Mouse (Mus musculus) small intestine, adult 2 months (tissue): ENCODE measurements around the gene Enthd1. TPM values are rescaled to one million over a fixed set of nuclear protein-coding genes. Genes with fewer than 3 reads are reported as not detected.

ENCODE experiments used
- H3K27ac ChIP-seq: fragments of 200-500 bp; 2 replicates; pipeline ENCODE4 v1.5.1; 2012; ENCODE audit warnings: low read depth, low read length, control low read depth, inconsistent platforms; ENCODE audit not compliant: insufficient read depth
- H3K27me3 ChIP-seq: fragments of 200-500 bp; 2 replicates; pipeline ENCODE4 v1.6.1; 2012; ENCODE audit warnings: mild to moderate bottlenecking, moderate library complexity, low read length, inconsistent platforms; ENCODE audit not compliant: control insufficient read depth, insufficient read depth
- H3K36me3 ChIP-seq: fragments of 200-500 bp; 2 replicates; pipeline ENCODE4 v1.6.1; 2012; ENCODE audit warnings: mild to moderate bottlenecking, low read length, control low read depth, inconsistent platforms; ENCODE audit not compliant: control insufficient read depth, insufficient read depth
- H3K4me1 ChIP-seq: fragments of 200-500 bp; 2 replicates; pipeline ENCODE4 v1.6.1; 2012; ENCODE audit warnings: low read length, inconsistent platforms, mixed read lengths; ENCODE audit not compliant: control insufficient read depth, insufficient read depth, insufficient read length
- H3K4me3 ChIP-seq: fragments of 200-500 bp; 2 replicates; pipeline ENCODE4 v1.5.1; 2012; ENCODE audit warnings: low read depth, mild to moderate bottlenecking, control low read depth, inconsistent platforms, low read length, moderate library complexity
- CTCF ChIP-seq: fragments of 200-500 bp; IDR thresholded peaks from 2 replicates; pipeline ENCODE4 v1.5.1; 2012; ENCODE audit warnings: low read depth, mild to moderate bottlenecking, control low read depth, inconsistent platforms, low read length, moderate library complexity, mixed read lengths; ENCODE audit not compliant: insufficient replicate concordance, insufficient read length; ENCODE audit errors: extremely low read depth
- POLR2A ChIP-seq: fragments of 200-500 bp; IDR thresholded peaks from 2 replicates; pipeline ENCODE4 v1.6.1; 2012; ENCODE audit warnings: low read depth, mild to moderate bottlenecking, control low read depth, inconsistent platforms, low read length, moderate library complexity
- WGBS: fragments of 180-500 bp; shearing (Covaris S2); methylation state at CpG from one replicate; pipeline ENCODE4 v1.1.7; 2018; 5-methylcytosine and 5-hydroxymethylcytosine counted together
- polyA plus RNA-seq: library from polyadenylated mRNA; depleted of rRNA; stranded (reverse); fragments of >200 nt; gene quantifications from 2 replicates; pipeline ENCODE4 v1.2.3, GENCODE M21; 2012

The Enthd1 gene
- polyA plus RNA-seq, 1 experiment = not detected

GRCm38 (mm10) chr15:80538671-80539340 is 26.1 kb downstream of the Enthd1 start:
- Histone ChIP-seq H3K27me3 (no peaks in the 10 kb centered on the region), H3K27ac (no peak overlapping the region), H3K4me1 (no peaks in the 10 kb centered on the region)

GRCm38 (mm10) chr15:80538075-80538474 is 26.9 kb downstream of the Enthd1 start:
- no peaks in the 10 kb centered on the region for H3K4me1 ChIP-seq
- 65% methylated on average over 2 of the region's 2 CpGs for WGBS
- no peak overlapping the region for H3K4me3 ChIP-seq
- TF ChIP-seq POLR2A (no peak), CTCF (no peak)
- no peak overlapping the region for H3K27ac ChIP-seq
- H3K36me3 ChIP-seq = no peaks in the 10 kb centered on the region
- no peaks in the 10 kb centered on the region for H3K27me3 ChIP-seq

More at GRCm38 (mm10) chr15:80538671-80539340, 26.1 kb downstream of the Enthd1 start:
- 77% methylated on average over 7 of the region's 7 CpGs for WGBS
- no peak for TF ChIP-seq POLR2A
- Histone ChIP-seq H3K36me3 (no peaks in the 10 kb centered on the region), H3K4me3 (no peak overlapping the region)

- Histone ChIP-seq H3K4me1 (no peaks in the 10 kb centered on the region), H3K36me3 (no peaks in the 10 kb centered on the region), H3K27me3 (no peaks in the 10 kb centered on the region), H3K4me3 (no peak overlapping the region), H3K27ac (no peak overlapping the region)
- 83% methylated on average over 2 of the region's 2 CpGs for WGBS
- TF ChIP-seq POLR2A (no peak), CTCF (no peak)
Measured at GRCm38 (mm10) chr15:80536051-80536450, 28.9 kb downstream of the Enthd1 start.

GRCm38 (mm10) chr15:80533274-80533673 is 31.7 kb downstream of the Enthd1 start:
- H3K27ac ChIP-seq = no peak overlapping the region
- no peaks in the 10 kb centered on the region for H3K27me3 ChIP-seq
- WGBS = 62% methylated on average over 6 of the region's 6 CpGs
- no peaks in the 10 kb centered on the region for H3K36me3 ChIP-seq
- H3K4me1 ChIP-seq = no peaks in the 10 kb centered on the region
- no peak for TF ChIP-seq CTCF
- TF ChIP-seq POLR2A = no peak
- no peak overlapping the region for H3K4me3 ChIP-seq

- H3K27ac ChIP-seq = no peak overlapping the region
- WGBS = 74% methylated on average over 8 of the region's 8 CpGs
- TF ChIP-seq POLR2A = no peak
- no peak for TF ChIP-seq CTCF
- no peaks in the 10 kb centered on the region for H3K4me1 ChIP-seq
- no peaks in the 10 kb centered on the region for H3K36me3 ChIP-seq
- H3K4me3 ChIP-seq = no peak overlapping the region
- no peaks in the 10 kb centered on the region for H3K27me3 ChIP-seq
Measured at GRCm38 (mm10) chr15:80532281-80533072, 32.5 kb downstream of the Enthd1 start.

GRCm38 (mm10) chr15:80531026-80531425 is 33.9 kb downstream of the Enthd1 start:
- 75% methylated on average over 9 of the region's 9 CpGs for WGBS
- Histone ChIP-seq H3K27ac (no peak overlapping the region), H3K4me3 (no peak overlapping the region), H3K4me1 (no peaks in the 10 kb centered on the region), H3K36me3 (no peaks in the 10 kb centered on the region), H3K27me3 (no peaks in the 10 kb centered on the region)
- TF ChIP-seq POLR2A (no peak), CTCF (no peak)

GRCm38 (mm10) chr15:80529955-80530869 is 34.7 kb downstream of the Enthd1 start:
- no peak overlapping the region for H3K27ac ChIP-seq
- no peak overlapping the region for H3K4me3 ChIP-seq
- H3K27me3 ChIP-seq = no peaks in the 10 kb centered on the region
- 63% methylated on average over 20 of the region's 20 CpGs for WGBS
- TF ChIP-seq CTCF (no peak), POLR2A (no peak)
- no peaks in the 10 kb centered on the region for H3K4me1 ChIP-seq
- H3K36me3 ChIP-seq = no peaks in the 10 kb centered on the region
